Mouse (Mus musculus) bone marrow, adult 2 months (tissue): ENCODE data around the gene Pak2. TPM values are rescaled to one million over a fixed set of nuclear protein-coding genes. Genes with fewer than 3 reads are reported as not detected.

Experiments
- H3K27ac ChIP-seq: fragments of 200-500 bp; 2 replicates; pipeline ENCODE4 v1.5.1; 2012; ENCODE audit warnings: low read depth, mild to moderate bottlenecking, control low read depth, inconsistent platforms, low read length; ENCODE audit not compliant: control insufficient read depth, poor library complexity, insufficient read depth
- H3K4me1 ChIP-seq: fragments of 200-500 bp; 2 replicates; pipeline ENCODE4 v1.6.1; 2011; ENCODE audit warnings: low read length; ENCODE audit not compliant: control insufficient read depth, insufficient read depth
- H3K4me3 ChIP-seq: fragments of 200-500 bp; replicated peaks from 2 replicates; pipeline ENCODE3; 2011; ENCODE audit warnings: mild to moderate bottlenecking, low read depth, low read length, control low read depth; ENCODE audit not compliant: control insufficient read depth
- CTCF ChIP-seq: fragments of 200-500 bp; IDR thresholded peaks from 2 replicates; pipeline ENCODE4 v1.5.1; 2011; ENCODE audit warnings: low read length, control low read depth; ENCODE audit not compliant: control insufficient read depth, insufficient read depth
- POLR2A ChIP-seq: fragments of 200-500 bp; IDR thresholded peaks from 2 replicates; pipeline ENCODE4 v1.6.1; 2011; ENCODE audit warnings: low read depth, mild to moderate bottlenecking, control low read depth, low read length, borderline replicate concordance; ENCODE audit not compliant: control insufficient read depth
- WGBS: fragments of 180-500 bp; shearing (Covaris S2); methylation state at CpG from one replicate; pipeline ENCODE4 v1.1.7; 2018; 5-methylcytosine and 5-hydroxymethylcytosine counted together
- polyA plus RNA-seq: library from polyadenylated mRNA; stranded (reverse); fragments of >200 nt; gene quantifications from 2 replicates; pipeline ENCODE4 v1.2.4, GENCODE M21; 2011; ENCODE audit warnings: low replicate concordance; ENCODE audit not compliant: missing spikeins, insufficient read depth, insufficient read length

The Pak2 gene
- polyA plus RNA-seq, 1 experiment: 25.2 TPM

GRCm38 (mm10) chr16:32114968-32115695 is 36.0 kb upstream of the Pak2 start:
- TF ChIP-seq POLR2A (no peak), CTCF (peak; percentile 94)
- WGBS: 17% methylated on average over 15 of the region's 15 CpGs
- H3K4me1 ChIP-seq: peaks cover 13% of the 10 kb centered on the region; the same call in 1 of the 2 replicates
- H3K27ac ChIP-seq: no peak overlapping the region; the same call in 1 of the 2 replicates
- no peak overlapping the region for H3K4me3 ChIP-seq

GRCm38 (mm10) chr16:32114406-32114805 is 35.3 kb upstream of the Pak2 start:
- no peak overlapping the region for H3K4me3 ChIP-seq
- peaks cover 13% of the 10 kb centered on the region; the same call in 1 of the 2 replicates for H3K4me1 ChIP-seq
- WGBS: 79% methylated on average over 10 of the region's 10 CpGs
- TF ChIP-seq POLR2A (no peak), CTCF (no peak)
- H3K27ac ChIP-seq: peak overlapping the region; percentile 64

- H3K27ac ChIP-seq: peak overlapping the region; percentile 82
- H3K4me3 ChIP-seq: peak overlapping the region; percentile 29
- WGBS: under 1% methylated on average over 23 of the region's 23 CpGs
- TF ChIP-seq CTCF (no peak), POLR2A (peak; percentile 9; the same call in 1 of the 2 replicates)
- H3K4me1 ChIP-seq: peaks cover 13% of the 10 kb centered on the region; the same call in 1 of the 2 replicates
Observed at GRCm38 (mm10) chr16:32113541-32114218, 34.5 kb upstream of the Pak2 start.

GRCm38 (mm10) chr16:32110951-32111699 is 32.0 kb upstream of the Pak2 start:
- peaks cover 12% of the 10 kb centered on the region; the same call in 1 of the 2 replicates for H3K4me1 ChIP-seq
- WGBS: 64% methylated on average over 15 of the region's 15 CpGs
- H3K27ac ChIP-seq: 0 out of 2 replicates have a peak overlapping the region, but pooled peaks have one; percentile 36
- TF ChIP-seq POLR2A: no peak
- no peak for TF ChIP-seq CTCF
- H3K4me3 ChIP-seq: no peak overlapping the region

GRCm38 (mm10) chr16:32108578-32108977 is 29.4 kb upstream of the Pak2 start:
- H3K27ac ChIP-seq: peak overlapping the region; percentile 83
- H3K4me3 ChIP-seq: peak overlapping the region; percentile 61
- WGBS: 3% methylated on average over 2 of the region's 2 CpGs
- H3K4me1 ChIP-seq: peaks cover 7% of the 10 kb centered on the region; the same call in 1 of the 2 replicates
- TF ChIP-seq POLR2A (no peak), CTCF (no peak)

GRCm38 (mm10) chr16:32108170-32108569 is 29.0 kb upstream of the Pak2 start:
- TF ChIP-seq POLR2A: no peak
- TF ChIP-seq CTCF: peak; percentile 81
- peak overlapping the region; percentile 84 for H3K27ac ChIP-seq
- WGBS: 6% methylated on average over 7 of the region's 7 CpGs
- H3K4me1 ChIP-seq: peaks cover 7% of the 10 kb centered on the region; the same call in 1 of the 2 replicates
- H3K4me3 ChIP-seq: peak overlapping the region; percentile 61

- WGBS: 7% methylated on average over 12 of the region's 12 CpGs
- peak overlapping the region; percentile 84 for H3K27ac ChIP-seq
- peak overlapping the region; percentile 12 for H3K4me3 ChIP-seq
- H3K4me1 ChIP-seq: peaks cover 5% of the 10 kb centered on the region; the same call in 1 of the 2 replicates
- no peak for TF ChIP-seq POLR2A
Observed at GRCm38 (mm10) chr16:32107342-32108045, 28.4 kb upstream of the Pak2 start.
